Mouse (Mus musculus): ENCODE data around the gene Shisa7.
"Not testable (repeated sequence)": the region's sequence is repeated elsewhere in the genome, so short reads cannot be mapped to it uniquely, and the experiment has no call there.

The Shisa7 gene

GRCm38 (mm10) chr7:4793674-4794073, 50.8 kb downstream of the Shisa7 start:
- no peak for DNase-seq

- not testable (repeated sequence) for DNase-seq
These were observed 51.2 kb downstream of the Shisa7 start for GRCm38 (mm10) chr7:4793248-4793647.

GRCm38 (mm10) chr7:4792278-4793212, 52.0 kb downstream of the Shisa7 start, which contains the start of gene Rpl28:
Gene Rpl28 (plus strand): TSS chr7:4792874.
- peak; percentile 97 for DNase-seq

GRCm38 (mm10) chr7:4789436-4789935, 55.0 kb downstream of the Shisa7 start, which contains the start of gene Tmem238:
Gene Tmem238 (minus strand): TSS chr7:4789656.
- no peak for DNase-seq

GRCm38 (mm10) chr7:4788499-4789435, 55.7 kb downstream of the Shisa7 start:
- peak; percentile 53 for DNase-seq

- DNase-seq, result peak; percentile 60
These were observed 60.7 kb downstream of the Shisa7 start for GRCm38 (mm10) chr7:4783667-4784268.

- DNase-seq, result no peak
These were observed 61.7 kb downstream of the Shisa7 start, which contains the start of the genes Il11 and Tmem190 for GRCm38 (mm10) chr7:4782759-4783158. Gene Il11 (minus strand): TSS chr7:4782859. Gene Tmem190 (plus strand): TSS chr7:4782937.

- DNase-seq, result no peak
These were observed 62.4 kb downstream of the Shisa7 start for GRCm38 (mm10) chr7:4782130-4782529.

- DNase-seq, result no peak
These were observed 64.6 kb downstream of the Shisa7 start for GRCm38 (mm10) chr7:4779921-4780320.

- no peak for DNase-seq
These were observed 66.5 kb downstream of the Shisa7 start for GRCm38 (mm10) chr7:4777851-4778637.

GRCm38 (mm10) chr7:4776861-4777830, 67.3 kb downstream of the Shisa7 start:
- DNase-seq, result no peak

- no peak for DNase-seq
These were observed 68.4 kb downstream of the Shisa7 start for GRCm38 (mm10) chr7:4776131-4776530.
